Mouse (Mus musculus) stomach, embryonic 14.5 days (tissue): Measurements from ENCODE around the gene Efnb2. TPM values are rescaled to one million over a fixed set of nuclear protein-coding genes. Genes with fewer than 3 reads are reported as not detected.

Source experiments
- ATAC-seq: fragments of 200-750 bp; cut with Nextera tagmentation; 2 replicates; pipeline ENCODE4 v1.8.0; 2017; ENCODE audit warnings: low read depth, moderate TSS enrichment; ENCODE audit not compliant: insufficient number of reproducible peaks, insufficient read depth, low FRiP score
- H3K27ac ChIP-seq: fragments of 300-500 bp; sonication (generic); 2 replicates; pipeline ENCODE4 v1.5.1; 2014; ENCODE audit warnings: mild to moderate bottlenecking, low read length, moderate library complexity, mixed read lengths
- H3K27me3 ChIP-seq: fragments of 300-500 bp; sonication (generic); 2 replicates; pipeline ENCODE4 v1.6.1; 2014; ENCODE audit warnings: low read length, control low read depth, mixed read lengths; ENCODE audit not compliant: control insufficient read depth, insufficient read depth
- H3K36me3 ChIP-seq: fragments of 300-500 bp; sonication (generic); 2 replicates; pipeline ENCODE4 v1.6.1; 2014; ENCODE audit warnings: mild to moderate bottlenecking, control low read depth, low read length, moderate library complexity, mixed read lengths; ENCODE audit not compliant: control insufficient read depth, insufficient read depth
- H3K4me1 ChIP-seq: fragments of 300-500 bp; sonication (generic); 2 replicates; pipeline ENCODE4 v1.6.1; 2014; ENCODE audit warnings: low read length, control low read depth, mixed read lengths; ENCODE audit not compliant: control insufficient read depth, insufficient read depth
- H3K4me2 ChIP-seq: fragments of 300-500 bp; sonication (generic); replicated peaks from 2 replicates; pipeline ENCODE4 v1.6.1; 2014; ENCODE audit warnings: low read depth, low read length, control low read depth
- H3K4me3 ChIP-seq: fragments of 300-500 bp; sonication (generic); 2 replicates; pipeline ENCODE4 v1.5.1; 2014; ENCODE audit warnings: low read depth, low read length, control low read depth
- H3K9ac ChIP-seq: fragments of 300-500 bp; sonication (generic); replicated peaks from 2 replicates; pipeline ENCODE4 v1.6.1; 2014; ENCODE audit warnings: low read depth, mild to moderate bottlenecking, control low read depth, low read length, moderate library complexity, mixed read lengths
- H3K9me3 ChIP-seq: fragments of 300-500 bp; sonication (generic); 2 replicates; pipeline ENCODE4 v1.6.1; 2016; ENCODE audit warnings: low read depth, low read length, control low read depth; ENCODE audit not compliant: control insufficient read depth
- WGBS: fragments of 180-500 bp; shearing (Covaris S2); extraction: QIAGEN DNeasy Blood & Tissue Kit; methylation state at CpG from one replicate; pipeline ENCODE4 v1.1.7; 2014; 5-methylcytosine and 5-hydroxymethylcytosine counted together
- polyA plus RNA-seq: library from polyadenylated mRNA; unstranded; fragments of >200 nt; fragmentation: Nextera tagmentation; extraction: Ambion mirVana; gene quantifications from 2 replicates; pipeline ENCODE4 v1.2.1, GENCODE M21; 2014

The Efnb2 gene
- polyA plus RNA-seq, 1 experiment from 2014 or later, result 30.4 TPM

GRCm38 (mm10) chr8:8685517-8685916 is 24.5 kb upstream of the Efnb2 start:
- Histone ChIP-seq H3K4me2 (no peak overlapping the region), H3K9me3 (no peaks in the 10 kb centered on the region), H3K4me1 (peaks cover 34% of the 10 kb centered on the region), H3K9ac (no peak overlapping the region), H3K27me3 (no peaks in the 10 kb centered on the region), H3K27ac (no peak overlapping the region), H3K4me3 (no peak overlapping the region), H3K36me3 (peaks cover 16% of the 10 kb centered on the region)
- WGBS, result 76% methylated on average over 2 of the region's 2 CpGs
- ATAC-seq, result no peak

- H3K27me3 ChIP-seq, result no peaks in the 10 kb centered on the region
- H3K36me3 ChIP-seq, result peaks cover 33% of the 10 kb centered on the region
- no peak overlapping the region for H3K4me3 ChIP-seq
- peaks cover 26% of the 10 kb centered on the region for H3K4me1 ChIP-seq
- H3K9me3 ChIP-seq, result no peaks in the 10 kb centered on the region
- no peak overlapping the region for H3K27ac ChIP-seq
- ATAC-seq, result no peak
- H3K4me2 ChIP-seq, result no peak overlapping the region
- no peak overlapping the region for H3K9ac ChIP-seq
- WGBS, result 52% methylated on average over 3 of the region's 3 CpGs
Observed at GRCm38 (mm10) chr8:8682697-8683096, 21.7 kb upstream of the Efnb2 start.

- H3K4me2 ChIP-seq, result no peak overlapping the region
- H3K9ac ChIP-seq, result no peak overlapping the region
- H3K27me3 ChIP-seq, result no peaks in the 10 kb centered on the region
- no peak overlapping the region for H3K4me3 ChIP-seq
- no peaks in the 10 kb centered on the region for H3K9me3 ChIP-seq
- peaks cover 51% of the 10 kb centered on the region for H3K36me3 ChIP-seq
- no peak for ATAC-seq
- no peak overlapping the region for H3K27ac ChIP-seq
- 92% methylated on average over 3 of the region's 3 CpGs for WGBS
- 0 out of 2 replicates have a peak, but pooled peaks cover 2% of the 10 kb centered on the region for H3K4me1 ChIP-seq
Observed at GRCm38 (mm10) chr8:8678236-8678635, 17.2 kb upstream of the Efnb2 start.

GRCm38 (mm10) chr8:8674864-8675263 is 13.8 kb upstream of the Efnb2 start:
- no peak overlapping the region for H3K4me2 ChIP-seq
- ATAC-seq, result no peak
- no peaks in the 10 kb centered on the region for H3K4me1 ChIP-seq
- H3K4me3 ChIP-seq, result no peak overlapping the region
- no peak overlapping the region for H3K9ac ChIP-seq
- H3K9me3 ChIP-seq, result no peaks in the 10 kb centered on the region
- H3K27me3 ChIP-seq, result no peaks in the 10 kb centered on the region
- 84% methylated on average over 5 of the region's 5 CpGs for WGBS
- no peak overlapping the region for H3K27ac ChIP-seq
- peaks cover 49% of the 10 kb centered on the region for H3K36me3 ChIP-seq

GRCm38 (mm10) chr8:8661759-8662138 is 707 bp upstream of the Efnb2 start:
- no peak; the same call in 1 of the 2 replicates for ATAC-seq
- peak overlapping the region; percentile 79 for H3K4me3 ChIP-seq
- H3K4me2 ChIP-seq, result peak overlapping the region; percentile 70
- H3K9me3 ChIP-seq, result no peaks in the 10 kb centered on the region
- WGBS, result under 1% methylated on average over 23 of the region's 23 CpGs
- no peaks in the 10 kb centered on the region for H3K4me1 ChIP-seq
- peaks cover 14% of the 10 kb centered on the region for H3K36me3 ChIP-seq
- H3K27ac ChIP-seq, result peak overlapping the region; percentile 82; the same call in 1 of the 2 replicates
- peak overlapping the region; percentile 48; the same call in 1 of the 2 replicates for H3K9ac ChIP-seq
- no peaks in the 10 kb centered on the region for H3K27me3 ChIP-seq

GRCm38 (mm10) chr8:8660307-8661098 is 539 bp downstream of the Efnb2 start:
- no peaks in the 10 kb centered on the region for H3K9me3 ChIP-seq
- peaks cover 7% of the 10 kb centered on the region; the same call in 1 of the 2 replicates for H3K4me1 ChIP-seq
- peak overlapping the region; percentile 70 for H3K4me2 ChIP-seq
- H3K36me3 ChIP-seq, result peaks cover 7% of the 10 kb centered on the region; the same call in 1 of the 2 replicates
- peak overlapping the region; percentile 79 for H3K4me3 ChIP-seq
- H3K9ac ChIP-seq, result peak overlapping the region; percentile 90
- peak overlapping the region; percentile 83 for H3K27ac ChIP-seq
- under 1% methylated on average over 86 of the region's 88 CpGs for WGBS
- no peaks in the 10 kb centered on the region for H3K27me3 ChIP-seq
- ATAC-seq, result peak; percentile 40

GRCm38 (mm10) chr8:8659503-8660306 is 1.3 kb downstream of the Efnb2 start:
- peak overlapping the region; percentile 83 for H3K27ac ChIP-seq
- peaks cover 3% of the 10 kb centered on the region; the same call in 1 of the 2 replicates for H3K36me3 ChIP-seq
- under 1% methylated on average over 52 of the region's 53 CpGs for WGBS
- no peaks in the 10 kb centered on the region for H3K27me3 ChIP-seq
- H3K4me2 ChIP-seq, result peak overlapping the region; percentile 70
- H3K4me3 ChIP-seq, result peak overlapping the region; percentile 79
- H3K9ac ChIP-seq, result peak overlapping the region; percentile 90
- no peaks in the 10 kb centered on the region for H3K9me3 ChIP-seq
- H3K4me1 ChIP-seq, result peaks cover 14% of the 10 kb centered on the region; the same call in 1 of the 2 replicates
- ATAC-seq, result no peak

GRCm38 (mm10) chr8:8658426-8659224 is 2.4 kb downstream of the Efnb2 start:
- H3K4me1 ChIP-seq, result peaks cover 21% of the 10 kb centered on the region; the same call in 1 of the 2 replicates

More at GRCm38 (mm10) chr8:8658426-8659224, 2.4 kb downstream of the Efnb2 start:
- peak; percentile 56 for ATAC-seq
- peak overlapping the region; percentile 70 for H3K4me2 ChIP-seq
- no peaks in the 10 kb centered on the region; the same call in 1 of the 2 replicates for H3K36me3 ChIP-seq
- H3K4me3 ChIP-seq, result peak overlapping the region; percentile 79
- H3K9me3 ChIP-seq, result no peaks in the 10 kb centered on the region
- no peaks in the 10 kb centered on the region for H3K27me3 ChIP-seq
- peak overlapping the region; percentile 83; the same call in 1 of the 2 replicates for H3K27ac ChIP-seq
- H3K9ac ChIP-seq, result peak overlapping the region; percentile 90
- 3% methylated on average over 19 of the region's 19 CpGs for WGBS
